Mouse (Mus musculus): ENCODE data around the gene Spon2. TPM values are rescaled to one million over a fixed set of nuclear protein-coding genes. Genes with fewer than 3 reads are reported as not detected.

Gene Spon2
- polyA plus RNA-seq (2014; fragmentation: Illumina TruSeq; extraction: RNeasy Lipid Tissue Mini Kit (QIAGEN cat#74804); ENCODE audit: low read depth, low replicate concordance), result 0.56 TPM

GRCm38 (mm10) chr5:33218081-33218480, at the start of gene Spon2:
Gene Spon2, minus strand, starts transcription at chr5:33218455.

Other genes with a start within 250 kb of the Spon2 start
- gene Ywhah, start 199.6 kb downstream of the Spon2 start, polyA plus RNA-seq (2014; fragmentation: Illumina TruSeq; extraction: RNeasy Lipid Tissue Mini Kit (QIAGEN cat#74804); ENCODE audit: low read depth, low replicate concordance), result 79.1 TPM
- 1.1 TPM for gene Slc5a1, start 114.2 kb downstream of the Spon2 start, polyA plus RNA-seq (2014; fragmentation: Illumina TruSeq; extraction: RNeasy Lipid Tissue Mini Kit (QIAGEN cat#74804); ENCODE audit: low read depth, low replicate concordance)
- gene Ctbp1, start 56.5 kb upstream of the Spon2 start, polyA plus RNA-seq (2014; fragmentation: Illumina TruSeq; extraction: RNeasy Lipid Tissue Mini Kit (QIAGEN cat#74804); ENCODE audit: low read depth, low replicate concordance), result 12.2 TPM
- 16.0 TPM for gene Maea, start 117.1 kb upstream of the Spon2 start, polyA plus RNA-seq (2014; fragmentation: Illumina TruSeq; extraction: RNeasy Lipid Tissue Mini Kit (QIAGEN cat#74804); ENCODE audit: low read depth, low replicate concordance)
- 10.1 TPM for gene Uvssa, start 160.1 kb upstream of the Spon2 start, polyA plus RNA-seq (2014; fragmentation: Illumina TruSeq; extraction: RNeasy Lipid Tissue Mini Kit (QIAGEN cat#74804); ENCODE audit: low read depth, low replicate concordance)
- not detected for gene Nkx1-1, start 215.5 kb upstream of the Spon2 start, polyA plus RNA-seq (2014; fragmentation: Illumina TruSeq; extraction: RNeasy Lipid Tissue Mini Kit (QIAGEN cat#74804); ENCODE audit: low read depth, low replicate concordance)